Mouse (Mus musculus) kidney, adult 18-20 months (tissue): ENCODE results near the gene Itgb3bp.

ENCODE experiments used
- DNase-seq: peaks from one replicate; pipeline ENCODE4 v3.0.0; 2021

Itgb3bp gene

DNA sequence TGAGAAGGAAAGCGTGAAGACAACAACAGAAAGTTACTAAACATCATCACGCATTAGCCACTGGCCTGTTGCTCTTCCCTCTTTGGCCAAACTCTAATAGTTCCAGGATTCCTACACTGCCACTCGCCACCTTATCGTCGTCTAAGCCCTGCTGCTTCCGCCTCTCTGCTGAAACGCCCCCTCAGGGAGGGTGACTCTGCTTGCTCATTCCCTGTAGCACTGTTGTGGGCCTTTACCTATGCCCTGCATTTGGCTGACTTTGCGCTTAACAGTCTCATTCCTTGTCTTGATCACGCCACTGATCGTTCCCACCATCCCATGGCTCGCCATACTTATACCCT, 1.6 kb upstream of the Itgb3bp start:
- no peak for DNase-seq

GRCm38 (mm10) chr4:99930518-99931239, 1.1 kb upstream of the Itgb3bp start:
- DNase-seq: no peak

GRCm38 (mm10) chr4:99929149-99929612, 432 bp downstream of the Itgb3bp start, which contains the start of gene Pgm1:
TSS of gene Pgm1 (plus strand) at chr4:99929414.
- DNase-seq: peak; percentile 95

DNA sequence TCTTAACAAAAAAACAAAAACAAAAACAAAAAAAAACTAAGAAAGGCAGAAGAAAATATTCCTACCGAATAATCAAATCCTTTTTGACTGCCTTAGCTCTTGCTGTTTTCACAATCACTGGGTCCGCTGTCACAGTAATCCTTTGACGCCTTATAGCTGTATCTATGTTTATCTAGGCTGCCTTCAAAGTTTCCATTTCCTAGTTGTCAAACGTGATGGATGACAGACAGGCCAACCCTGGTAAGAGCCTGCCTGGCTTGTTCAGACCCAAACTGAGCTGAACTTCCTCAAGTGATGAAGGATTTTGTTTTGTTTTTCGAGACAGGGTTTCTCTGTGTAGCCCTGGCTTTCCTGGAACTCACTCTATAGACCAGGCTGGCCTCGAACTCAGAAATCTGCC, 1.1 kb downstream of the Itgb3bp start:
- DNase-seq: no peak

GRCm38 (mm10) chr4:99926380-99926779, 3.2 kb downstream of the Itgb3bp start:
- DNase-seq: no peak

- no peak for DNase-seq
These were observed 15.6 kb downstream of the Itgb3bp start for GRCm38 (mm10) chr4:99913894-99914451.

GRCm38 (mm10) chr4:99882405-99882804, 47.2 kb downstream of the Itgb3bp start:
- DNase-seq: no peak

DNA sequence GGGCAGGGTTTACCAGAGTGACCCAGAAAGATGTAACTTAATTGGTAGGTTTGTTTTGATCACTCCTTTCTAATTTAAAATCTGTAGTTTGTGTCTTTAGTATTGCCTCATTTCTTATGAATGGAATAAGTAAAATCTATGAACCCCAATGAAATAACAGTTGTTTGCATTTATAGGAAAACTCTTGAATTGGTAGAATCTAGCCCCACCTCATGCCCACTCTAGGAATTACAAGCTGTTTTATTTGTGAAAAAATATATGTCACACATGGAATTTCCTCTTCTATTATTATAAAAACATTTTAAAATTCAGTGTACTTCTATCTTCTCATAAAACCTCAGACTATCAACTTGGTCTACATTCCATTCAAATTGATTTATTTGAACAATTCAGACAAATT, 47.7 kb downstream of the Itgb3bp start:
- no peak for DNase-seq

GRCm38 (mm10) chr4:99829094-99830073, 100.2 kb downstream of the Itgb3bp start, which contains the start of gene Efcab7:
TSS of gene Efcab7 (plus strand) at chr4:99829198.
- DNase-seq: peak; percentile 88

- DNase-seq: no peak
These were observed 100.9 kb downstream of the Itgb3bp start for GRCm38 (mm10) chr4:99828739-99829093.

DNA sequence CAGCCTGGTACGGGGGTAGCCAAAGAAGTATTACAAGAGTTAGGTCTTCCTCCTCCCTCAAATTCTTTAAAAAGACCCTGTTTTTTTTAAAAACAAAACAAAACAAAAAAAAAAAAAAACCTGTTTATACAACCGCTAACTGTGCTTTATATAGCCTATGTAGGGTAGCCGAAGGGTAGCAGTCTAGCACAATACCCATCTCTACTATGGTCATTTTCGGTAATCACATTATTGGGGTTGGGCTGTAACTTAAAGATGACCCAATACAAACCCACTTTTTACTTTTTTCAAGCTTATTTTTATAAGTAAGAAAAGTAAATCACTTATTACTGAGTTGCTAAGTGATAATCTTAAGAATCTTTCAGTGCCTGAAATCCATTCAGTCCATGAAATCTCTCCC, 101.3 kb downstream of the Itgb3bp start:
- DNase-seq: no peak

DNA sequence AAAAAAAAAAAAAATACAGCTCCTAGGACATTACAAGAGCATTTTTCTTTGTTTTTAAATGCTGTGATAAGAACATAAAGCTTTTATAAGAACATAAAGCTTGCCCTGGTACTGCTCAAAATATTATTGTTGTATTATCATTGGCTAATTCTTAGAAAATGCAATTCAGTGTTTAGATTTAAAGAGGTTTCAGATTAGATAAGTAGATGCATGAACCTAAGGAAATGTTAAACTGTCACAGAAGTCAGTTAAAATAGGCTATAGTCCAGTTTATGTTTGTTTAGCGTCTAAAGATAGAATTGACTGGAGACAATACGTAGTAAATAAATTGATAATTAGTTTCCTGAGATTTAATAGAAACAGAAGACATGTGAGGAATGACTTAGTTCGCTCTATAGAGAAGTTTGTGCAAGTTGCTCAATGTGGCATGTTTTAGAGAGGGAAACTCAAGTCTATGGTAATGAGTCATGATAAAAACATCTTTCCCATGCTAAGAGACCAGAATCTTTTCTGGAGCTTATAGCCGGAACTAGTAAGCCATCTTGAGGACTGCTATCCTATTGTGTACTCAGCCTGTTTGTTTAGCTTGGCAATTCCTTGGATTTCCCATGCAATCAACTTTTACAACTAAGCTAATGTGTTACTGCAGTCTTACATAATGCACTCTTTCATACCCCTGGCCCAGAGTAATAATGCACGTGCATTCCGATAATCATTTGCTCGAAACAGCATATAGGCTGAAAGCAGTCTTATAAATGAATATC, 112.7 kb downstream of the Itgb3bp start:
- DNase-seq: no peak

DNA sequence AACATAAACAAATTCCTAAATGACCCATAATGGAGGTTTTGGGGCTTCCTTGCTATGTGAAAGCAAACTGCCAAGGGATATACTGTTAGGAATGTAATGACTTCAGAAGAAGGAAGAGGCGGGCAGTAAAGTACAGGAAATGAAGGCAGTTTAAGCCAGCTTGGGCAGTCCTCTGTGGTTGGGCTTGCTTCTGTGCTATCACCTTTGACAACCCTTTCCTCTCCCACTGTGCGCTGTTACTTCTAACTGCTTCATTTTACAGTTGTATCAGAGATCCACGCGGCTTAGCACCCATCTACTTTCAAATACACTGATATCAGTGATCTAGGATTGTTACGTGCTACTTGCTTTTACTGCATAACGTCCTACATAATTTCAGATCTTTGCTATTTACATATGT, 137.2 kb downstream of the Itgb3bp start:
- no peak for DNase-seq

GRCm38 (mm10) chr4:99773041-99773440, 156.6 kb downstream of the Itgb3bp start:
- DNase-seq: no peak

- DNase-seq: no peak
These were observed 159.1 kb downstream of the Itgb3bp start for GRCm38 (mm10) chr4:99770555-99770954.

GRCm38 (mm10) chr4:99766753-99767152, 162.9 kb downstream of the Itgb3bp start:
- no peak for DNase-seq

DNA sequence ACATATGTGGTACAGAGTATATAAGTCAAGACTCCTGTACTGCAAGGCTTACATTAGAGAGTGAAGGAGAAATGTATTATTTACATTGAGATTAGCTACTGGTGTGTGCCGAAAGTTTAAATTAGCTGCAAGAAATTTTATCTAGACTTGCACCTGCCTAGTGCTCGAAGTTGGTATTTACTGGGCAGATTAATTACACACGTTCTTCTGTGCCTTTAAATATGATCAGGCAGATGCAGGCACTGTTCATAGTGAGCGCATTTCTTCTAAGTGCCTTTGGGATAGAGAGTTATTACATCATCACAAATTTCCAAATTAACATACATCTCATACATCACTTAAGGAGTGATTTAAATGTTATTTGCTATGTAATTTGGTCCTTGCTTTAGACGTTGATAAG, 163.3 kb downstream of the Itgb3bp start:
- DNase-seq: no peak

- DNase-seq: no peak
These were observed 177.2 kb downstream of the Itgb3bp start for GRCm38 (mm10) chr4:99752426-99752825.

DNA sequence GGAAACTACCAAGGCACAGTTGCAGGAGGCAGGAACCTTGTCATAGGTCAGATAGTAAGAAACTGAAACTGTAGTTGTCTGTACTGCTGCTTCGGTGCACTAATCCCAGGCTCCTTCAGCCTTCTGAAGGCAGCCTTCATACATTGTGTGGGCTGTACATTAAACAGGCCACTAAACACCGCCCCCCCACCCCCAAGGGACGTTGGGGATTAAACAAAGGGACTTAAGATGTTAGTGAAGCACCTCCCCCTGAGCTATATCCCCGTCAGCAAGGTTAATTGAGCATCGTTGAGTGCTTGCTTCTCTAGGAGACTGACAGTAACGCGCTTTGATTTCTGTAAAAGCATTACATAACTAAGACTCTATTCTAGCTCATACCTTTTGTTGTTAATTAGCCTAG, 189.8 kb downstream of the Itgb3bp start:
- DNase-seq: no peak

DNA sequence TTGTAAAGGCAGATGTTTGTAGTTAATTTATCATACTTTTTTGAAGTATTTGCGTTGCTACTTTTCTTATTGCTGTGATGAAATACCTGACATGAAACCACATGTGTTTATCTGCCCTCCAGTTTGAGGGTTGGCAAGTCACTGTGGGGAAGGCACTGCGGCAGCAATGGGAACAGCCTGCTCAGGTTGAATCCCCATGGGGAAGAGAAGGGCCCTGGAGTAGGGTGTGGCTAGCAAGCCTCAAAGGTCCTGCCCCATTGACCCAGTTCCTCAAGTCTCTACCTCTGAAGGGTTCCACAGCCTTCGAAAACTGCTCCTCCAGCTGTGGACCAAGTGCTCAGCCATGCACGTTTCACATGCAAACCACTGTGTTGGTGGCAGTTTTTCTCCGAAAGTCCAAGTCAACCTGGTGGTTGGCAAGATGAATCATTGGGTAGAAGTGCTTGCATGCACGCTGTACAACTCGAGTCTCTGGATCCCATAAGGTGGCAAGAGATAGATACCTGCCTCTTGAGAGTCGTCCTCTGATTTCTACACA, 203.6 kb downstream of the Itgb3bp start:
- no peak for DNase-seq

GRCm38 (mm10) chr4:99724331-99724730, 205.3 kb downstream of the Itgb3bp start:
- DNase-seq: no peak

- DNase-seq: no peak
These were observed 211.7 kb downstream of the Itgb3bp start for GRCm38 (mm10) chr4:99717905-99718304.
